30 mouse cellular contexts compared by ENCODE assay signal in the genomic region with DNA sequence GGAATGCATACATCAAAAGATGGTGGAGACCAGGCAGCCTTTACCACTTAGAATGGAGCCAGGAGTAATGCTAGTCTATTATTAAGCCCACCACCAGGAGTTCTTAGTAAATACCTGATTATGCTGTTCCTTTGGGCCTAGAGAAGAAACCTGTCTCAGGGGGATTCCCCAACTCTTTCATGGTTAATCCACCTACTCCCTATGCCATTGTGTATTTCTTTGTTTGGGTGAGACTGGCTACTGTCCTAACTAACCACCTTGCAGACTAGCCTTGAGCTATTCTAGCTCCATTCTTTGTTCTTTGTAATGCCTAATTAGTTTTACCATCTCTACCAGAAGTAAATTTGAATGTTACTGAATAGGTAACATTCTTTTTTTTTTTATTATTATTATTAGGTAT.
"Had no signal": no experiment of that assay in that cellular context is flagged by ENCODE, and none has a peak within 500 bp of the region (broad histone marks: within the 10 kb centered on the region; RNA-seq: fewer than 3 reads in every experiment).

No protein-coding gene starts in this region.

- H3K4me3 ChIP-seq: limb, embryonic 10.5 days; limb, embryonic 12.5 days; limb, embryonic 13.5 days; limb, embryonic 15.5 days; liver, embryonic 12.5 days; liver, embryonic 13.5 days; liver, embryonic 15.5 days; lung, embryonic 15.5 days; megakaryocyte, embryonic 14.5 days; midbrain, embryonic 10.5 days; midbrain, embryonic 12.5 days; midbrain, embryonic 13.5 days; midbrain, embryonic 15.5 days; myocyte; neural tube, embryonic 12.5 days had no signal

- DNase-seq: left cerebral cortex, postnatal 4 days; liver; liver, embryonic 13.5 days; liver, postnatal 0 days; lung, adult 18-20 months; lung, adult 2 months; lung, embryonic 14.5 days; lung, postnatal 10 days; lung, postnatal 14 days; lung, postnatal 36 days; lung, postnatal 4 days; midbrain, embryonic 14.5 days had no signal

- H3K27ac ChIP-seq: limb, embryonic 10.5 days; limb, embryonic 12.5 days; limb, embryonic 13.5 days; limb, embryonic 15.5 days; liver, embryonic 12.5 days; liver, embryonic 13.5 days; liver, embryonic 14.5 days; liver, embryonic 15.5 days; lung, embryonic 15.5 days; macrophage; midbrain, embryonic 10.5 days; midbrain, embryonic 12.5 days; midbrain, embryonic 13.5 days; midbrain, embryonic 15.5 days; neural tube, embryonic 12.5 days had no signal

- ATAC-seq: liver, embryonic 12.5 days; liver, postnatal 0 days; lung, postnatal 0 days; midbrain, embryonic 13.5 days; midbrain, embryonic 15.5 days; midbrain, embryonic 16.5 days had no signal

- H3K4me1 ChIP-seq: limb, embryonic 10.5 days; limb, embryonic 12.5 days; limb, embryonic 13.5 days; limb, embryonic 15.5 days; liver, embryonic 12.5 days; liver, embryonic 13.5 days; liver, embryonic 15.5 days; lung, embryonic 15.5 days; megakaryocyte, embryonic 14.5 days; midbrain, embryonic 10.5 days; midbrain, embryonic 12.5 days; midbrain, embryonic 13.5 days; midbrain, embryonic 15.5 days; neural tube, embryonic 12.5 days had no signal

- H3K9ac ChIP-seq: limb, embryonic 12.5 days; limb, embryonic 13.5 days; limb, embryonic 15.5 days; liver, embryonic 12.5 days; liver, embryonic 13.5 days; liver, embryonic 14.5 days; liver, embryonic 15.5 days; liver, postnatal 0 days; lung, embryonic 14.5 days; lung, embryonic 15.5 days; midbrain, embryonic 12.5 days; midbrain, embryonic 13.5 days; midbrain, embryonic 15.5 days; neural tube, embryonic 12.5 days had no signal

- H3K36me3 ChIP-seq: limb, embryonic 10.5 days; limb, embryonic 12.5 days; limb, embryonic 13.5 days; limb, embryonic 15.5 days; liver, embryonic 12.5 days; liver, embryonic 13.5 days; liver, embryonic 15.5 days; lung, embryonic 15.5 days; midbrain, embryonic 10.5 days; midbrain, embryonic 12.5 days; midbrain, embryonic 13.5 days; midbrain, embryonic 15.5 days; neural tube, embryonic 12.5 days had no signal

- H3K9me3 ChIP-seq: limb, embryonic 10.5 days; limb, embryonic 12.5 days; limb, embryonic 13.5 days; limb, embryonic 15.5 days; liver, embryonic 12.5 days; liver, embryonic 13.5 days; liver, embryonic 15.5 days; lung, embryonic 15.5 days; megakaryocyte, embryonic 14.5 days; midbrain, embryonic 10.5 days; midbrain, embryonic 12.5 days; midbrain, embryonic 13.5 days; midbrain, embryonic 15.5 days; neural tube, embryonic 12.5 days had no signal
